Mouse (Mus musculus) embryonic facial prominence, embryonic 12.5 days (tissue): ENCODE results near the gene Pomp. TPM values are rescaled to one million over a fixed set of nuclear protein-coding genes. Genes with fewer than 3 reads are reported as not detected.
A peak's percentile ranks its signal among the peaks of the same experiment; 100 is the strongest.
"Not testable (repeated sequence)": the region's sequence is repeated elsewhere in the genome, so short reads cannot be mapped to it uniquely, and the experiment has no call there.

ENCODE experiments used
- ATAC-seq: fragments of 200-750 bp; cut with Nextera tagmentation; 2 replicates; pipeline ENCODE4 v1.8.0; 2017; ENCODE audit not compliant: insufficient number of reproducible peaks, insufficient read depth, low FRiP score, low TSS enrichment
- H3K27ac ChIP-seq: fragments of 300-500 bp; sonication (generic); 2 replicates; pipeline ENCODE4 v1.5.1; 2016; ENCODE audit warnings: mild to moderate bottlenecking
- H3K27me3 ChIP-seq: fragments of 300-500 bp; sonication (generic); 2 replicates; pipeline ENCODE4 v1.6.1; 2016; ENCODE audit warnings: mild to moderate bottlenecking, moderate library complexity
- H3K36me3 ChIP-seq: fragments of 300-500 bp; sonication (generic); 2 replicates; pipeline ENCODE4 v1.6.1; 2016; ENCODE audit warnings: mild to moderate bottlenecking
- H3K4me1 ChIP-seq: fragments of 300-500 bp; sonication (generic); 2 replicates; pipeline ENCODE4 v1.6.1; 2016
- H3K4me2 ChIP-seq: fragments of 300-500 bp; sonication (generic); replicated peaks from 2 replicates; pipeline ENCODE4 v1.6.1; 2016; ENCODE audit warnings: mild to moderate bottlenecking, moderate library complexity
- H3K4me3 ChIP-seq: fragments of 300-500 bp; sonication (generic); 2 replicates; pipeline ENCODE4 v1.5.1; 2016; ENCODE audit warnings: mild to moderate bottlenecking
- H3K9ac ChIP-seq: fragments of 300-500 bp; sonication (generic); 2 replicates; pipeline ENCODE4 v1.6.1; 2016; ENCODE audit warnings: mild to moderate bottlenecking, moderate library complexity
- H3K9me3 ChIP-seq: fragments of 300-500 bp; sonication (generic); 2 replicates; pipeline ENCODE4 v1.6.1; 2016; ENCODE audit warnings: mild to moderate bottlenecking, moderate library complexity
- WGBS: fragments of 180-500 bp; shearing (Covaris S2); methylation state at CpG from one replicate; pipeline ENCODE4 v1.1.7; 2016; 5-methylcytosine and 5-hydroxymethylcytosine counted together
- polyA plus RNA-seq: library from polyadenylated mRNA; unstranded; fragments of >200 nt; fragmentation: Nextera tagmentation; extraction: Ambion mirVana; gene quantifications from 2 replicates; pipeline ENCODE4 v1.2.1, GENCODE M21; 2016

The Pomp gene
- polyA plus RNA-seq, 1 experiment from 2014 or later: 487 TPM

- peaks cover 23% of the 10 kb centered on the region for H3K27me3 ChIP-seq
- H3K9ac ChIP-seq: no peak overlapping the region
- no peak overlapping the region for H3K27ac ChIP-seq
- no peaks in the 10 kb centered on the region for H3K9me3 ChIP-seq
- no peaks in the 10 kb centered on the region for H3K36me3 ChIP-seq
- H3K4me1 ChIP-seq: no peaks in the 10 kb centered on the region
- no peak overlapping the region for H3K4me3 ChIP-seq
- no peak for ATAC-seq
- WGBS: 13% methylated on average over 9 of the region's 9 CpGs
- peak overlapping the region; percentile 97; the same call in 1 of the 2 replicates for H3K4me2 ChIP-seq
Measured at GRCm38 (mm10) chr5:147893143-147893542, 32.9 kb downstream of the Pomp start.

- H3K9ac ChIP-seq: peak overlapping the region; percentile 55; the same call in 1 of the 2 replicates
- 3% methylated on average over 25 of the region's 25 CpGs for WGBS
- peak overlapping the region; percentile 97 for H3K4me2 ChIP-seq
- ATAC-seq: no peak
- H3K4me3 ChIP-seq: peak overlapping the region; percentile 66
- no peaks in the 10 kb centered on the region for H3K36me3 ChIP-seq
- no peak overlapping the region for H3K27ac ChIP-seq
- H3K27me3 ChIP-seq: peaks cover 23% of the 10 kb centered on the region
- no peaks in the 10 kb centered on the region for H3K9me3 ChIP-seq
- no peaks in the 10 kb centered on the region for H3K4me1 ChIP-seq
Measured at GRCm38 (mm10) chr5:147893766-147894454, 33.6 kb downstream of the Pomp start.

- WGBS: under 1% methylated on average over 47 of the region's 47 CpGs
- Histone ChIP-seq H3K27ac (no peak within 1 kb of the TSS), H3K9me3 (no peaks in the 10 kb centered on the region)
Measured at GRCm38 (mm10) chr5:147894455-147895076, 34.3 kb downstream of the Pomp start, which contains the start of gene Slc46a3. Gene Slc46a3 (minus strand): TSS chr5:147894815.

GRCm38 (mm10) chr5:147895436-147896198 lies 35.4 kb downstream of the Pomp start:
- Histone ChIP-seq H3K27ac (no peak overlapping the region), H3K9me3 (no peaks in the 10 kb centered on the region), H3K27me3 (peaks cover 23% of the 10 kb centered on the region), H3K4me1 (no peaks in the 10 kb centered on the region), H3K4me3 (no peak overlapping the region), H3K9ac (no peak overlapping the region), H3K4me2 (peak overlapping the region; percentile 97), H3K36me3 (no peaks in the 10 kb centered on the region)
- no peak for ATAC-seq
- 22% methylated on average over 16 of the region's 16 CpGs for WGBS

More at GRCm38 (mm10) chr5:147894455-147895076, 34.3 kb downstream of the Pomp start, which contains the start of gene Slc46a3:
- Histone ChIP-seq H3K36me3 (no peaks in the 10 kb centered on the region), H3K4me1 (no peaks in the 10 kb centered on the region), H3K9ac (peak within 1 kb of the TSS; percentile 55; the same call in 1 of the 2 replicates), H3K27me3 (peaks cover 23% of the 10 kb centered on the region), H3K4me2 (peak within 1 kb of the TSS; percentile 97), H3K4me3 (peak within 1 kb of the TSS; percentile 66)
- peak; percentile 90 for ATAC-seq

GRCm38 (mm10) chr5:147896501-147896900 lies 36.2 kb downstream of the Pomp start:
- not testable (repeated sequence) for H3K4me2 ChIP-seq, H3K4me1 ChIP-seq, H3K36me3 ChIP-seq, H3K4me3 ChIP-seq, H3K27ac ChIP-seq, ATAC-seq, H3K9me3 ChIP-seq, H3K9ac ChIP-seq
- WGBS: 81% methylated on average over 4 of the region's 4 CpGs
- H3K27me3 ChIP-seq: peaks cover 23% of the 10 kb centered on the region

- Histone ChIP-seq H3K4me2 (no peak overlapping the region), H3K4me3 (no peak overlapping the region), H3K27ac (no peak overlapping the region), H3K4me1 (no peaks in the 10 kb centered on the region), H3K9ac (no peak overlapping the region), H3K9me3 (no peaks in the 10 kb centered on the region), H3K27me3 (peaks cover 8% of the 10 kb centered on the region; the same call in 1 of the 2 replicates), H3K36me3 (no peaks in the 10 kb centered on the region)
- 73% methylated on average over 2 of the region's 2 CpGs for WGBS
- no peak for ATAC-seq
Measured at GRCm38 (mm10) chr5:147898254-147898653, 38.0 kb downstream of the Pomp start.

- Histone ChIP-seq H3K4me1 (no peaks in the 10 kb centered on the region), H3K9me3 (no peaks in the 10 kb centered on the region), H3K27ac (no peak overlapping the region), H3K4me3 (no peak overlapping the region), H3K9ac (no peak overlapping the region), H3K36me3 (no peaks in the 10 kb centered on the region), H3K4me2 (no peak overlapping the region), H3K27me3 (peaks cover 5% of the 10 kb centered on the region; the same call in 1 of the 2 replicates)
- no peak for ATAC-seq
- WGBS: 63% methylated on average over 4 of the region's 4 CpGs
Measured at GRCm38 (mm10) chr5:147898968-147899549, 38.8 kb downstream of the Pomp start.

- Histone ChIP-seq H3K9me3 (0 out of 2 replicates have a peak, but pooled peaks cover 2% of the 10 kb centered on the region), H3K4me3 (no peak overlapping the region), H3K4me1 (no peaks in the 10 kb centered on the region), H3K36me3 (no peaks in the 10 kb centered on the region), H3K27me3 (no peaks in the 10 kb centered on the region), H3K9ac (no peak overlapping the region), H3K4me2 (no peak overlapping the region), H3K27ac (no peak overlapping the region)
- ATAC-seq: no peak
- WGBS: 84% methylated on average over 15 of the region's 15 CpGs
Measured at GRCm38 (mm10) chr5:147902008-147902757, 41.9 kb downstream of the Pomp start.

- WGBS: 84% methylated on average over 9 of the region's 9 CpGs
- no peak overlapping the region for H3K4me2 ChIP-seq
- no peak for ATAC-seq
- no peak overlapping the region for H3K4me3 ChIP-seq
- H3K27ac ChIP-seq: no peak overlapping the region
- H3K27me3 ChIP-seq: no peaks in the 10 kb centered on the region
- no peaks in the 10 kb centered on the region for H3K4me1 ChIP-seq
- H3K9me3 ChIP-seq: 0 out of 2 replicates have a peak, but pooled peaks cover 2% of the 10 kb centered on the region
- no peaks in the 10 kb centered on the region for H3K36me3 ChIP-seq
- H3K9ac ChIP-seq: no peak overlapping the region
Measured at GRCm38 (mm10) chr5:147903166-147903565, 42.9 kb downstream of the Pomp start.

- Histone ChIP-seq H3K9me3 (0 out of 2 replicates have a peak, but pooled peaks cover 2% of the 10 kb centered on the region), H3K27ac (no peak overlapping the region), H3K4me3 (no peak overlapping the region), H3K9ac (no peak overlapping the region), H3K36me3 (no peaks in the 10 kb centered on the region), H3K27me3 (no peaks in the 10 kb centered on the region), H3K4me2 (no peak overlapping the region), H3K4me1 (no peaks in the 10 kb centered on the region)
- 57% methylated on average over 11 of the region's 11 CpGs for WGBS
- ATAC-seq: no peak
Measured at GRCm38 (mm10) chr5:147907144-147907543, 46.9 kb downstream of the Pomp start.

GRCm38 (mm10) chr5:147907851-147908250 lies 47.6 kb downstream of the Pomp start:
- 86% methylated on average over 8 of the region's 8 CpGs for WGBS
- no peaks in the 10 kb centered on the region for H3K36me3 ChIP-seq
- no peak overlapping the region for H3K9ac ChIP-seq
- no peak overlapping the region for H3K4me3 ChIP-seq
- no peaks in the 10 kb centered on the region for H3K27me3 ChIP-seq
- no peak overlapping the region for H3K27ac ChIP-seq
- ATAC-seq: no peak
- H3K4me1 ChIP-seq: no peaks in the 10 kb centered on the region
- 0 out of 2 replicates have a peak, but pooled peaks cover 2% of the 10 kb centered on the region for H3K9me3 ChIP-seq
- H3K4me2 ChIP-seq: no peak overlapping the region
